Mouse (Mus musculus): ENCODE results near the gene Hivep2.

GRCm38 (mm10) chr10:14076880-14077279 is 111.0 kb downstream of the Hivep2 start:
- TF ChIP-seq MAFK (IDR thresholded peaks at IDR 0.05; ENCODE audit: insufficient read depth, low read depth, low read length) (no peak), CHD2 (IDR thresholded peaks at IDR 0.05; ENCODE audit: low read depth, low read length) (no peak), ZNF384 (IDR thresholded peaks at IDR 0.05; ENCODE audit: low read depth, low read length) (no peak), ZC3H11A (IDR thresholded peaks at IDR 0.05; ENCODE audit: borderline replicate concordance, low read depth, low read length) (no peak), HCFC1 (IDR thresholded peaks at IDR 0.05; ENCODE audit: borderline replicate concordance, insufficient read depth, low read length) (no peak)

Measured in ES-E14 (cell line).